Mouse (Mus musculus): ENCODE data around the gene Abcc5.
"Not testable (repeated sequence)": the region's sequence is repeated elsewhere in the genome, so short reads cannot be mapped to it uniquely, and the experiment has no call there.

Abcc5 gene

GRCm38 (mm10) chr16:20425855-20426598, at the start of gene Abcc5:
Gene Abcc5 (minus strand): TSS chr16:20426394.
- peak; percentile 81 for DNase-seq (ENCODE audit: low read depth, low spot score)

DNA sequence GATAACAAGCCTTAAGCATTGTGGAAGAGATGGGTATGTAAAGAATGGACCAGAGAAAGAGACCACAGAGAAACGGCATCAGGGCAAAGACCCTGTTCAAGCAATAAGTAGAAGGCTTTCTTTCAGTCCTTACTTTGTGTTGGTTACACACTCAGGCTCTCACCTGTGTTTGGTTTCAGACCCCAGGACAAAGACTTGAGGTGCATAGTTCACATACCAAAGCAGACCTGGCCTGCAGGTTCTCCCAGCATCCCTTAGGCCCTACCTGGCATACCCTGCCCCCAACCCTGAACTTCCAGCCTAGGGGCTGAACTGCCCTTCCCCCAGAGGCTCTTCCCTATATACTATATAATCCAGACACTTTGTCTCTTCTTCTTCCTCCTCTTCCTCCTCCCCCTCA, 49.1 kb upstream of the Abcc5 start:
- DNase-seq (ENCODE audit: low read depth, low spot score): no peak

DNA sequence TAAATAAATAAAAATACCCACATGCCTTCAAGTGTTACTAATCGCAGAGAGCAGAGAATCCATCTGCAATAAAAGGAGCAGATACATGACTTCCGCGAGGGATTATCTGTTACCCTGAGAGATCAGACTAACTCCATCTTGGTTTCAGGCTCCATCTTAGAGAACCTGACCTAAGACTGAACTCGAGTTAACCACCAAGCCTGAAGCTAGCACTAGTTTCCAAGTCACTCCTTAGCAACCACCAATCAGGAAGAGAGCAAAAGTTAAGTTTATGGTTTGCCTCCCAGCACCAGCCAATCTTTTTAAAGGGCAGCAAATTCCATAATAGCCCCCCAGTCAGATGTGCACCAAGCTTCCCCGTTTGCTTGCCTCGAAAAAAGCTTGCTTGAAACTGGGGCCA, 48.6 kb upstream of the Abcc5 start:
- DNase-seq (ENCODE audit: low read depth, low spot score): no peak

DNA sequence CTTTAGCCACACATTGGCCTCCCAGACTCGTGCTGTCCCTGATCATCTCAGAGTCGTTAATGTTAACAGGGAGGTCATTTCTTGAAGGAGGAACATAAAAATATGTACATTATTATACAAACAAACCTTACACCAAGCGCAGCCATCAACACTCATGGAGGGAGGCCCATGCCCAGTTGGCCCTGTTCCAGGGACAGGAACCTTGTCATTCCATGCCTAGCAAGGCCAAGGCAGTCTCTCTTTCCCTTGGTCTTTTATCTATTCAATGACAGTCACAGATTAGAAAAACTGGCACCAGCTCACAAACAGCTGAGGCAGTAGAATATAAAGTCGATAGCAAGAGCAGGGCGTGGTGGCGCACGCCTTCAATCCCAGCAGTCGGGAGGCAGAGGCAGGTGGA, 48.0 kb upstream of the Abcc5 start:
- DNase-seq (ENCODE audit: low read depth, low spot score): no peak

- DNase-seq (ENCODE audit: low read depth, low spot score): no peak
These were observed 47.6 kb upstream of the Abcc5 start for GRCm38 (mm10) chr16:20473748-20474147.

GRCm38 (mm10) chr16:20471686-20472085, 45.5 kb upstream of the Abcc5 start:
- DNase-seq (ENCODE audit: low read depth, low spot score): no peak

GRCm38 (mm10) chr16:20470981-20471380, 44.8 kb upstream of the Abcc5 start:
- DNase-seq (ENCODE audit: low read depth, low spot score): no peak

DNA sequence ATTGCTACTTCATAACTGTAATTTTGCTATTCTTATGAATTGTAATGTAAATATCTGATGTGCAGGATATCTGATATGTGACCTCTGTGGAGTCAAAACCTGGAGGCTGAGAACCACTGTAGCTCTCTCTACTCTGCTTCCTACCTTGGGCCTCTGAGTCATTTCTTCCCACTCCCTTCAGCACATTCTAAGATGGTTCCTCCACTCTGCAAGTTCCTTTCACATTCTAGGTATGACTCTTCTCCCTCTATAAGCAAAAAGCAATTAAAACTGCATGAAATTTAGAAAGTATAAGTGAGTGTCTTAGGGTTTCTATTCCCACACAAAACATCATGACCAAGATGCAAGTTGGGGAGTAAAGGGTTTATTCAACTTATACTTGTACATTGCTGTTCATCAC, 38.5 kb upstream of the Abcc5 start:
- no peak for DNase-seq (ENCODE audit: low read depth, low spot score)

- not testable (repeated sequence) for DNase-seq (ENCODE audit: low read depth, low spot score)
These were observed 32.5 kb upstream of the Abcc5 start for GRCm38 (mm10) chr16:20458736-20459135.

DNA sequence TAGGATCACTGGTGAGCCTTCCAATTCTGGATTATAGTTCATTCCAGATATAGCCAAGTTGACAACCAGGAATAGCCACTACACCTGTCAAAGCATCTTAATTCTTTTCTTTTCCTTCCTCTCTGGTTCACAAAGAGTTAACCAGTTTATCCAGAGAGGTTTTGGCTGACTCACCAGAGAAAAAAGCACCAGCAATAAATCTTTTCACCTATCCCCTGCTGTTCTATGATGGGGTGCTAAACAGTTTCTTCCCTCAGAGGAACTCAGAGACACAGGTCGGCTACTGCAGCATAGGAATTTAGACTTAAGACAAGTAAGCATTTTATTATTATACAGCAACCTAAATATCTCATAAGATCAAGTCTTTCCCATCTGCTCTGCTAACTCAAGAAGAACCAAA, 29.9 kb upstream of the Abcc5 start:
- no peak for DNase-seq (ENCODE audit: low read depth, low spot score)

DNA sequence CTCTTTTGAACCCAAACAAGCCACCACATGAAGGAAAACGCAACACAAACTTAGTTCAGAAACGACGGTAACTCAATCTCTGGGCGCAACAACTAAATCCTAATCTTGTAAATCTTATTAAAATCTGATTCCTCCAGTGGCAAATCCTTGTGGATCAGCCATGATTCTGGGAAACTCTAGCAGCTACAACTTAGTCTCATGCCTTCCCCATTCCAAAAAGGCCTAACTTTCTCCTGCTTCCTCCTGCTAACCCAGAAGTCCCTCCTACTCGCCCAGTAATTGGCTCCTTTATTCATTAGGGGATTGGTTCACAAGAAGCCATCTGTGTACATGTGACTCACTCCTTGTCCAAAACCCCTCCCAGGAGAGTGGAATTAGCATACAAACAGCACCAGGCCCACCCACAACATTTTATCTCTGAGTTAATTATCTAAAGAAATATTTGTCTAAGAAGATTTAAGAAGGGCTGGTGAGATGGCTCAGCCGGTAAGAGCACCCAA, 28.0 kb upstream of the Abcc5 start:
- no peak for DNase-seq (ENCODE audit: low read depth, low spot score)

GRCm38 (mm10) chr16:20451774-20452173, 25.6 kb upstream of the Abcc5 start:
- no peak for DNase-seq (ENCODE audit: low read depth, low spot score)

DNA sequence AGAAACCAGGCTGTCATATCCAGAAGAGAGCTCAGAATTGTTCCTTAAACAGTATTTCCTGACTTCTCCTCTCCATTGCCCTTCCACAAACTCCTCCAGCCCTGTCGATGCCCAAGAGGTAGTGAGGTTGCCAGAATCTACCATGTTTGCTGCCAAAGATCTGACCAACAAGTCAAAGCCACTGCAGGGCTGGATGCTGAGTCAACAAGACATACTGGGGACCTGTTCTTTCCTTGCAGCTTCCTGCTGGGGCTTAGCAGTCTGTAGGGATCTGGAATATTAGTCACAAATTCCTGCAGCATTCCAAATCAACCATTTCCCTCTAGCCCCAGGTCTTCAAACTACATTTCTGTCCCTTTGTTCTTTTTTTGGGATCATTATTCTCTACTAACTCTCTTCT, 19.7 kb upstream of the Abcc5 start:
- no peak for DNase-seq (ENCODE audit: low read depth, low spot score)

DNA sequence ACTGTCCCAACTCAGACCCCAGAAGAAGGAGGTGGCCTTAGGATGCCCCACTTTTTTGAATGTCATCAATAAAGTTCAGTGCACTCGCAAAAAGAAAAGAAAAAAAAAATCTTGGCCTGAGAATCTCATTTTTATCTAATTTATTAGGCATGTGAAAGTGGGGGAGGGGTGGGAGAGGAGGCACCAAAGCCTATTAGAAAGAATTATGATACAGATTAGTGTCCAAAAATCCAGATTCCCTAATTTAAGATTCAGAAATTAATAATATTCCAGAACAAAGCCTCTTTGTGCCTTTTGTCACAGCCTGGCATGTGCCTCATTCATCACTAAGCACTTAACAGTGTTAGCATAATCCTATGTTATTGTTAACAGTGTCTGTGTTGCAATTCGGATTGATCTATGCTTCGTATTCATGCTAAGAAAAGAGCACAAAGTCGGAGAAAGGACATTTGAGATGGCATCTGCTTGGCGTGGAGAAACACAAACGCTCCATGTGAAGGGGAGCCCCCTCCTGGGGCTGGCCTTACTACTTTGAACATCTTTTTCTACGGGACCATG, 18.7 kb upstream of the Abcc5 start:
- no peak for DNase-seq (ENCODE audit: low read depth, low spot score)

- DNase-seq (ENCODE audit: low read depth, low spot score): no peak
These were observed 16.7 kb upstream of the Abcc5 start for GRCm38 (mm10) chr16:20442871-20443270.

GRCm38 (mm10) chr16:20438673-20439415, 12.7 kb upstream of the Abcc5 start:
- DNase-seq (ENCODE audit: low read depth, low spot score): no peak

DNA sequence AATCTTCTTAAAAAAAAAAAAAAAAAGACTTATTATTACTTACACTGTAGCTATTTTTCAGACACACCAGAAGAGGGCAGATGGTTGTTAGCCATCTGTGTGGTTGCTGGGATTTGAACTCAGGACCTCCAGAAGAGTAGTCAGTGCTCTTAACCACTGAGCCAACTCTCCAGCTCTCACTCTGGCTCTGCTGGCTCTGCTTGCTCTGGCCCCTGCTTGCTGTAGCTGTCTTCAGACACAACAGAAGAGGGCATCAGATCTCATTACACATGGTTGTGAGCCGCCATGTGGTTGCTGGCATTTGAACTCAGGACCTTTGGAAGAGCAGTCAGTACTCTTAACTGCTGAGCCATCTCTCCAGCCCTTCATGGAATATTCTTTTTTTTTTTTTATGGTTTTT, 11.9 kb upstream of the Abcc5 start:
- not testable (repeated sequence) for DNase-seq (ENCODE audit: low read depth, low spot score)

DNA sequence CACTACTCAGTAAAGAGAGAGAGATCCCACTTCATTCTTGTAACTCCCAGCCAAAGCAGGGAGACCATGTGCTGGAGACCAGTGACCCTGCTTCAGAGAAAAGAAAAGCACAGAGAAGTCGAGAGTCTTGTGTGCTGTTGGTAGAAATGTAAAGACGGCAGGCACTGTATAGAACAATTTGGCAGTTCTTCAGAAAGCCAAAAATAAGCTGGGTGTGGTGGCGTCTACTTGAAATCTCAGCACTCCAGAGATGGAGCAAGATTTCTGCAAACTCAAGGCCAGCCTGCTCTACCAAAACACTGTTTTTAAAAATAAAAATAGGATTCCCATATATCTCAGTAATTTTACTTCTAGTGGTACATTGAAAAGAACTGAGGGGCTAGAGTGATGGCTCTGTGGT, 10.1 kb upstream of the Abcc5 start:
- DNase-seq (ENCODE audit: low read depth, low spot score): no peak

DNA sequence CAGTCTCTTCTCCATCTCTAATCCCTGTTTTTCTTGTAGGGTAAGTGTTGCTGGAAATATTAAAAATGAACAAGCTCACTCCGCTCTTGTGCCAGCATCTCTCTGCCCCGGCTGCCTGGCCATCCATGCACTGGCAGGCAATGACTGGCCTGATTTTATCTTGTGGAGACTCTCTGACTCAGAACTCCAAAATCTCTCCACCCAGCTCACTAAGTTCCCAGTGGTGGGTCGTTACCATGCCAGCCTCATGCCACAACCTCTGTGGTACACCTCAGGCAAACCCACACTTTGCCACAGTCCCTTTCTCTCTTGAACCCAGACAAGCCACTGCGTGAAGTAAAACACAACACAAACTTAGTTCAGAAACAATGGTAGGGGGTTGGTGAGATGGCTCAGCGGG, 3.1 kb upstream of the Abcc5 start:
- no peak for DNase-seq (ENCODE audit: low read depth, low spot score)

- DNase-seq (ENCODE audit: low read depth, low spot score): no peak
These were observed 1.4 kb upstream of the Abcc5 start for GRCm38 (mm10) chr16:20427566-20427965.

DNA sequence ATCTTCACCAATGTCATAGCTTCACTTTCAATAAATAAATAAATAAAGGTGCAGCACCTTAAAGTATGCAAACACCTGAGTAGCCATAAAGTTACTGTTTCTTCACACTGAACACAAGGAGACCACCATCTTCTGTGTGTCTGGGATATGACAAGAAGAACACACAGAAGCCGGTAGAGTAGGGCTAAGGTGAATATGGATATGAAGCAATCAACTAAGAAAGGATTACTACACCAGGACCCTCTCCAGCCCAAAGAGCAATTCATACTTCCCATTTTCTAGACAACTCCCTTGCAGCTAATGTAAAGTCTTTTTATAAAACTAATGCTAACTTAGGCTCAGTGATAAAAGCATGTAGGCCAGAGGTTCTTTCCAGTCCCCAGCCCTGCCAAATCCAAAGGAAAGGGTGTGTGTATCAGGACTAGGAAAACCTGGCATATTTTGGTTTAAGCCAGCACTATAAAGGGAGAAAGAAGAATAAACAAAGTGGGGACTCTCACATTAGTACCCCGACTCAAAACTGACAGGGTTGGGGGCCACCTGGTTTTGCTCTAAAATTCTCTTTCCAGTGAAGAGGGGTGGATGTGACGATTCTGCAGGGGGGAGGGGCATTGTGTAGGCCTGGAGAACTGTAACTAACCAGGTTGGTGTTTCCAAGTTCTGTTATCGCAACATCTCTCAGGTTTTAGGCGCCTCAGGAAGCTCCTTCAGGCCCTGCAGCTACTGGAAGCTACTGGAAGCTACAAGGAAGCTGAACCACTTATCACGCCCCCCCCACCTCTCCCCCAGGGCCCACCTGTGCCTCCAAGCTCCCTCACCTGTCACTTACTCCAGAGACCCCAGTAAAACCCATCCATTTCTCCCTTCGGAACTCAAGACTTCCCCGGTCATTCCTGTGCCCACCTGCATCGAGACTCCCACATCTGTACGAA, 1.2 kb downstream of the Abcc5 start:
- DNase-seq (ENCODE audit: low read depth, low spot score): peak; percentile 34

DNA sequence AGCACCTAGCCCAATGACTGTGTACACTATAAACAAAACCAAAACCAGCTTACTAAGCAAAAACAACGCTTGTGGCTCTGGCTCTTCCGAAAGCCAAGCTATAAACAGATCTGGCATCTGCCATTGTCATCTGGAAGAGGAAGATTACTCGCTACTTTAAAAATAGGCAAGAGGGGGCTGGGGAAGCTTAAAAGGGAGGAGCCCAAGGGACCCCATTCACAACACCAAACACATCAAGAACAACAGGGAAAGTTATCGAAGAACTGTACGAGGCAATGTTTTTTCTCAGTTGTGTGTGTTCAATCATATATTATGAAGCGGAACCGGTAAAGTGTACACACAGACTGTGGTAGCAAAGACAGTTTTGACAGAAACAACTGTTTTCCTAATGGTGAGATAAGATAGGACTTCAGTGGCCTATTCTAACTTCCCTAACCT, 1.9 kb downstream of the Abcc5 start:
- DNase-seq (ENCODE audit: low read depth, low spot score): peak; percentile 24
